Mouse (Mus musculus): ENCODE measurements at regions not wholly inside any gene's neighbourhood (a gene's known extent, or its start where the extent isn't known, plus 50 kb on each side); places are given as distances from the start of the nearest gene placed in this dataset.

GRCm38 (mm10) chr2:160228331-160229035, 105.5 kb downstream of the Gm826 start:
- Histone ChIP-seq H3K9me3 (replicated peaks) (no peaks in the 10 kb centered on the region), H3K9ac (no peak overlapping the region), H3K27ac (replicated peaks) (no peak overlapping the region), H3K27me3 (no peaks in the 10 kb centered on the region), H3K36me3 (no peaks in the 10 kb centered on the region), H3K4me1 (no peaks in the 10 kb centered on the region; the same call in 1 of the 2 replicates), H3K4me2 (replicated peaks) (no peak overlapping the region), H3K4me3 (replicated peaks) (no peak overlapping the region)
- no peak for ATAC-seq (ENCODE audit: insufficient number of reproducible peaks, low FRiP score, low TSS enrichment, low read depth)
- WGBS: 70% methylated on average over 8 of the region's 8 CpGs

DNA sequence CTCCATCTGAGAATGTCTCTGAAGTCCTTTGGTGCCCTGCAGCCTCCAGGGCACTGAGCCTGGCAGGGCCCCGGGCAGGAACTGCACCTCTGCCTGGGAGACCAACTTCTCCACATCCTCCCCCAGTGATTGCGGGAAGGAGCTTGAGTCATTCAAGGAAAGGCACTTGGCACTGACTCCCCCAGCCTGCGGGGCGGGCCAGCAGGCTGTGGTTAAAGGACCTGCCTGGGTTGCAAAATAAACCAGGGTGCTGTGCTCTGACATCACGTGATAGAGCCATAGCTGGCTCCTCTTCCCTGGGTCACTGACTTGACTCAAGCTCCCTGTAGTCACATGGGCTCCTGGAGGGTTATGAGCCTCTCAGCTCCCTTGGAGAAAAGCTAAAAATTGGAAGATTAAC, 108.5 kb downstream of the Gm826 start:
- Histone ChIP-seq H3K4me2 (replicated peaks) (no peak overlapping the region), H3K4me1 (peaks cover 6% of the 10 kb centered on the region; the same call in 1 of the 2 replicates), H3K9ac (no peak overlapping the region), H3K27me3 (peaks cover 3% of the 10 kb centered on the region; the same call in 1 of the 2 replicates), H3K9me3 (replicated peaks) (no peaks in the 10 kb centered on the region), H3K4me3 (replicated peaks) (no peak overlapping the region), H3K27ac (replicated peaks) (no peak overlapping the region), H3K36me3 (no peaks in the 10 kb centered on the region)
- ATAC-seq (ENCODE audit: insufficient number of reproducible peaks, low FRiP score, low TSS enrichment, low read depth): no peak; the same call in 1 of the 2 replicates
- 55% methylated on average over 5 of the region's 5 CpGs for WGBS

- 85% methylated on average over 8 of the region's 8 CpGs for WGBS
- no peak for ATAC-seq (ENCODE audit: insufficient number of reproducible peaks, low FRiP score, low TSS enrichment, low read depth)
- Histone ChIP-seq H3K27me3 (peaks cover 3% of the 10 kb centered on the region; the same call in 1 of the 2 replicates), H3K4me1 (peaks cover 7% of the 10 kb centered on the region; the same call in 1 of the 2 replicates), H3K27ac (replicated peaks) (no peak overlapping the region), H3K4me3 (replicated peaks) (no peak overlapping the region), H3K9me3 (replicated peaks) (no peaks in the 10 kb centered on the region), H3K4me2 (replicated peaks) (no peak overlapping the region), H3K9ac (no peak overlapping the region), H3K36me3 (no peaks in the 10 kb centered on the region)
Observed at GRCm38 (mm10) chr2:160223366-160223765, 110.6 kb downstream of the Gm826 start.

DNA sequence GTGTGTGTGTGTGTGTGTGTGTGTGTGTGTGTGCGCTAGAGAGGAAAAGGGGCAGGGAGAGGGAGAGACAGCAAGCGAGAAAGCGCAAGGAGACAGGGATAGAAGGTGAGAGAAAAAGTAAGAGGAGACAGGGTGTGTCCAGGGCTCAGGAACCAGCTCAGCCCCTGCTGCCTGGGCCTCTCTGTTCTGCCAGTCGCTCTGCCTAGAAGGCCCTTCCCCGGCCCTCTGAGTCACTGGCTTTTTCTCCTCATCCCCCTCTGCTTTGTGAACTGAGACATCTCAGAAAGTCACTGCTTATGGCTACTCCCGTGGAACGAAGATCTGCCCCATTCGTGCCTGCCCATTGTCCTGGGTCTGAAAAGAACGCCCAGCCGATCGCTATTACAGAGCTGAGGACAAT, 112.2 kb downstream of the Gm826 start:
- H3K27ac ChIP-seq (replicated peaks): no peak overlapping the region
- no peaks in the 10 kb centered on the region for H3K36me3 ChIP-seq
- H3K9ac ChIP-seq: no peak overlapping the region
- no peaks in the 10 kb centered on the region for H3K9me3 ChIP-seq (replicated peaks)
- 70% methylated on average over 10 of the region's 11 CpGs for WGBS
- H3K4me2 ChIP-seq (replicated peaks): no peak overlapping the region
- no peak overlapping the region for H3K4me3 ChIP-seq (replicated peaks)
- H3K4me1 ChIP-seq: peaks cover 7% of the 10 kb centered on the region; the same call in 1 of the 2 replicates
- peaks cover 3% of the 10 kb centered on the region; the same call in 1 of the 2 replicates for H3K27me3 ChIP-seq
- ATAC-seq (ENCODE audit: insufficient number of reproducible peaks, low FRiP score, low TSS enrichment, low read depth): no peak

DNA sequence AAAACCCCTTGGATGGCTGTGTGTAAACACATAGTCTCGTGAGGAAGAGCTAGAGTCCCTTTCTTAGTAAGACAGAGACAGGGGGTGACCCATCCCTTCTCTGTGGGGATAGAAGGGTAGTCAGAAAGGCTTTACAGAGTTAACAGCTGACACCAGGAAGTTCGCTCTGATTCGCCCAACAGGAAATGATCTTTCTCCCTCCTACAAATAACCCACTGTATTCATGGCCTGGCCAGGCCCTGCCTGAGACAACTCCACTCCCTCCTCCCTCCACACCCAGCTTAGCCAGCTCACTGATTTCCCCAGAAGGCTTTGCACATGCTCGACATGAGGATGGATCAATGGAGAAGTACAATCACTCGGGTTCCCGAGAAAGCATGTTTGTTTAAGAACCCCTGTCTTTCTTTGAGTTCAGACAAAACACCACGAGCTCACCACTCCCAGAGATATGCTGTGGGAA, 113.4 kb downstream of the Gm826 start:
- no peak overlapping the region for H3K27ac ChIP-seq (replicated peaks)
- no peak overlapping the region for H3K9ac ChIP-seq
- H3K27me3 ChIP-seq: peaks cover 3% of the 10 kb centered on the region; the same call in 1 of the 2 replicates
- no peaks in the 10 kb centered on the region for H3K36me3 ChIP-seq
- no peak overlapping the region for H3K4me3 ChIP-seq (replicated peaks)
- no peak for ATAC-seq (ENCODE audit: insufficient number of reproducible peaks, low FRiP score, low TSS enrichment, low read depth)
- WGBS: 27% methylated on average over 7 of the region's 7 CpGs
- H3K9me3 ChIP-seq (replicated peaks): no peaks in the 10 kb centered on the region
- peaks cover 7% of the 10 kb centered on the region; the same call in 1 of the 2 replicates for H3K4me1 ChIP-seq
- H3K4me2 ChIP-seq (replicated peaks): no peak overlapping the region

DNA sequence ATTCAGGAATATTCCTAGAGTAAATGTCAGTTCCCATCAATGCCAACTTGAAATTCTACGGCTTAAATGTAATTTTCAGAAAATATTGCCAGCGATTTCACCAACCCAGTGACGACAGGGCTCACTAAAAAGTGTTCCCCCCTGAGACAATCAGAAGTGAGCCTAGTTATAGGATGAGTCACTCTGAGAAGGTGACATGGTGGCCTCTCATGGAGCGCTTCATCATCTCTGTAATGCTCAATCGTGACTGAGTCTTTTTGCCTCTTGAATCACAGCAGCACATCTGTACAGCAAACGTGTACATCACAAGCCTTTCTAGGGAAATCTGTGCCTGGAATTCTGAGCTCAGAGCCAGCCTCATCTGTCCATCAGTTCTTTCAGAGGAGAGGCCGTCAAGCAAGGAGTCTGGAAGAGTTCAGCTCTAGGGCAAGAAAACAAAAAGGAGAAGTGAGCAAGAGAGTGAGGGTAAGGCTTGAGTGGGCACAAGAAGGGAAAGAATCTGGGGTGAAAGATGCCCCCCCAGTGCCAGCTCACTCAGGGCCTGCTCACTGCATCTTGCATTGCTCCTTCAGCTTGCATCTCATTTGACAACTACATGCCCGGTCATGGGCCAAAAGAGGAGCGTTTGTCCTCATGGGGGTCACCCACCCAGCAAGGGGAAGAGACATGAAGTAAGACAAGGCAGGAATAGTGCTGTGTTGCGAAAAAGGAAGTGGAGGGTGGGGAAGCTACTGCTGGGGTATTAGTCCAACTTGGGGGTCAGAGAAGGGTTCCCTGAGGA, 119.7 kb downstream of the Gm826 start:
- Histone ChIP-seq H3K36me3 (no peaks in the 10 kb centered on the region), H3K4me1 (no peaks in the 10 kb centered on the region), H3K4me2 (replicated peaks) (no peak overlapping the region), H3K9ac (no peak overlapping the region), H3K9me3 (replicated peaks) (no peaks in the 10 kb centered on the region), H3K27ac (replicated peaks) (no peak overlapping the region), H3K27me3 (no peaks in the 10 kb centered on the region), H3K4me3 (replicated peaks) (no peak overlapping the region)
- WGBS: 75% methylated on average over 10 of the region's 10 CpGs
- no peak for ATAC-seq (ENCODE audit: insufficient number of reproducible peaks, low FRiP score, low TSS enrichment, low read depth)

DNA sequence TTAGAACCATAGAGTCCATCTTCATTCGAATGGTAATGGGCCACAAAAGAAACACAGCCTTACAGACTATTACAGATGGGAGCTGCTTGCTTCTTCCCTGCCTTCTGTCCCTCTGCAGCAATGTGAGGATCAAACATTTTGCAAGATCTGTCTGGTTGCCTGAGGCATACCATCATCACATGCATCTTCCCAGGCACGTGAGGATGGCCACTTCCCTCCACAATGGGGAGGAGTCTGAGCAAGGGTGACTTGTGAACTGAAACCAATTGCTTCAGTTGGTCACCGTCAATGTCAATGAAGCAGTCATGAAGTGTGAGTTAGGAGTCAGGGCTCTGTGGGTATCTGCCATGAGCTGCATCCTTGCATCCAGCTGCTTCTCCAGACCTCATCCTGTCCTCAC, 123.5 kb downstream of the Gm826 start:
- Histone ChIP-seq H3K9ac (no peak overlapping the region), H3K4me1 (no peaks in the 10 kb centered on the region), H3K4me2 (replicated peaks) (no peak overlapping the region), H3K9me3 (replicated peaks) (no peaks in the 10 kb centered on the region), H3K27ac (replicated peaks) (no peak overlapping the region), H3K27me3 (no peaks in the 10 kb centered on the region), H3K4me3 (replicated peaks) (no peak overlapping the region), H3K36me3 (no peaks in the 10 kb centered on the region)
- ATAC-seq (ENCODE audit: insufficient number of reproducible peaks, low FRiP score, low TSS enrichment, low read depth): no peak
- 69% methylated on average over 3 of the region's 3 CpGs for WGBS

DNA sequence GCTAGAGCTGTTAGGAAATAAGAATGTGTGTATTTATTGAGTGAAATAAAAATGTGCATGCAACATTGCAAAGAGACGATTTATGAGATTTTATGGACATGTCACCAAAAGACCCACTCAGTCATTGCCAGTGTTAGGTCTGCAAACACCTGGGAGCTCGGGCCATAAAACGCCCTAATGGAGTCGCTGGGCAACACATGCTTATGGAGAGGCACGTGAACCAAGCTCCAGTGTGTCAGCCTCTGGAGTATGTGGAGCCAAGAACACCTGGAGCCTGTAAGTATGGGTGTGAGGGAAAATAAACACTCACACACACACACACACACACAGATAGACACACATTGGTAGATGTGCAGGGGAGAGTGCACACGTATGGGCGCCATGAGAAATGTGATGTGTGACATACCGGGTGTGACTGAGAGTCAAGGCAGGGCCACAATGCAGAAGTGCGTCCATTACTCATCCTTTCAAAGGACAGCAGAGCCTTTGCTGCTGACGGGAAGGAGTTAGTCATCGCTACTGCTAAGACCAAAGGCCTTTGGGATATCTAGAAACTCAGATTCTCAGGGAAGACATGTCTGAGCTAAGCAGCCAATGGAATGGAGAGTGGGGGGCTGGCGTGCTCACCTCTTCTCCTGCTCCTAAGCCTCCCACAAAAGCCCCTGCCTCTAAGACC, 124.2 kb downstream of the Gm826 start:
- ATAC-seq (ENCODE audit: insufficient number of reproducible peaks, low FRiP score, low TSS enrichment, low read depth): no peak
- Histone ChIP-seq H3K4me2 (replicated peaks) (no peak overlapping the region), H3K4me1 (no peaks in the 10 kb centered on the region), H3K36me3 (no peaks in the 10 kb centered on the region), H3K27me3 (no peaks in the 10 kb centered on the region), H3K9me3 (replicated peaks) (no peaks in the 10 kb centered on the region), H3K27ac (replicated peaks) (no peak overlapping the region), H3K9ac (no peak overlapping the region), H3K4me3 (replicated peaks) (no peak overlapping the region)
- 90% methylated on average over 12 of the region's 12 CpGs for WGBS

DNA sequence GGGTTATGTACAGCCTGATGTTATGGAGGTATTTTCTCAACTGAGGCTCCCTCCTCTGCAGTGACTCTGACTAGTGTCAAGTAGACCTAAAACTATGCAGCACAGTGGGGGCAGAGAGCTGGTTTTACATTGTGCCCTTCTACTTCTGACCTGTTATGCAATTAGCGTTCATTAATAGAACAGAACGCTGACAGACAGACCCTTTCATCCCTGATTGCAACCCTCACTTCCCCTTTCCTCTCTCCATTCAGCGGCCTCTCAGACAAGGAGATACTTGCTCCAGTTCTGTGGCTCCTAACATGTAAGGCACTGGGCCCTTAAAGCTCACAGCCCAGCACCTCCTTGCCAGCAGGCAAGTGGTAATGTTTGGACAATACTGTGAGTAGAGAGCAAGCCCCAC, 125.7 kb downstream of the Gm826 start:
- Histone ChIP-seq H3K36me3 (no peaks in the 10 kb centered on the region), H3K9ac (no peak overlapping the region), H3K27me3 (no peaks in the 10 kb centered on the region), H3K4me3 (replicated peaks) (no peak overlapping the region), H3K4me2 (replicated peaks) (no peak overlapping the region), H3K27ac (replicated peaks) (no peak overlapping the region), H3K9me3 (replicated peaks) (no peaks in the 10 kb centered on the region), H3K4me1 (no peaks in the 10 kb centered on the region)
- no peak for ATAC-seq (ENCODE audit: insufficient number of reproducible peaks, low FRiP score, low TSS enrichment, low read depth)
- WGBS: 57% methylated on average over 3 of the region's 3 CpGs

GRCm38 (mm10) chr2:160207226-160207625, 126.7 kb downstream of the Gm826 start:
- no peak for ATAC-seq (ENCODE audit: insufficient number of reproducible peaks, low FRiP score, low TSS enrichment, low read depth)

DNA sequence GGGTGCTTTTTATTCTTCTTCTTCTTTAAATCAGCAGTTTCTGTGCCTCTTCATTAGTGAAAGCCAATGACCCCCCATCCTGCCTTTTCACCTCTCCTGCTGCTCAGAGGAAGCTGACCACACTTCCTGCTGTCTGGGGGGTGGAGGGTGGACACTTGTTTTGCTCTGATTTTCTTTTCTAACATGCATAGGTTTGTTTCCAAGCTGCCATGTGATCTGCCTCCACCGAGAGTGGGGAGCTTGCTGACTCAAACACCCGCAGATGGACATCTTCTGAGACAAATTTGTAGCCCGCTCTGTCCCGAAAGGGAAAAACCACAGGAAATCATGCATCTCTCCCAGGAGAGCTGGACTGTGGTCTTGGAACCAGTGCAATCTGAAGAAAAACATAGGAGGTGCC, 141.3 kb downstream of the Gm826 start:
- H3K4me3 ChIP-seq (replicated peaks): no peak overlapping the region
- 60% methylated on average over 4 of the region's 4 CpGs for WGBS
- H3K4me1 ChIP-seq: no peaks in the 10 kb centered on the region
- no peaks in the 10 kb centered on the region for H3K9me3 ChIP-seq (replicated peaks)
- H3K27ac ChIP-seq (replicated peaks): no peak overlapping the region
- no peaks in the 10 kb centered on the region for H3K27me3 ChIP-seq
- H3K4me2 ChIP-seq (replicated peaks): no peak overlapping the region
- no peak for ATAC-seq (ENCODE audit: insufficient number of reproducible peaks, low FRiP score, low TSS enrichment, low read depth)
- H3K9ac ChIP-seq: no peak overlapping the region
- H3K36me3 ChIP-seq: no peaks in the 10 kb centered on the region

More at GRCm38 (mm10) chr2:160207226-160207625, 126.7 kb downstream of the Gm826 start:
- Histone ChIP-seq H3K36me3 (no peaks in the 10 kb centered on the region), H3K27ac (replicated peaks) (no peak overlapping the region), H3K27me3 (no peaks in the 10 kb centered on the region; the same call in 1 of the 2 replicates), H3K4me3 (replicated peaks) (no peak overlapping the region), H3K9ac (no peak overlapping the region), H3K4me2 (replicated peaks) (no peak overlapping the region), H3K4me1 (no peaks in the 10 kb centered on the region), H3K9me3 (replicated peaks) (no peaks in the 10 kb centered on the region)
- 64% methylated on average over 4 of the region's 4 CpGs for WGBS
